Mouse (Mus musculus) kidney, embryonic 16.5 days (tissue): ENCODE measurements around the gene Trim44. TPM values are rescaled to one million over a fixed set of nuclear protein-coding genes. Genes with fewer than 3 reads are reported as not detected.

Source experiments
- ATAC-seq: fragments of 200-750 bp; cut with Nextera tagmentation; 2 replicates; pipeline ENCODE4 v1.8.0; 2017; ENCODE audit warnings: moderate TSS enrichment; ENCODE audit not compliant: low FRiP score, low TSS enrichment
- H3K27ac ChIP-seq: fragments of 300-500 bp; sonication (generic); 2 replicates; pipeline ENCODE4 v1.5.1; 2014; ENCODE audit warnings: low read length
- H3K27me3 ChIP-seq: fragments of 300-500 bp; sonication (generic); 2 replicates; pipeline ENCODE4 v1.6.1; 2014; ENCODE audit warnings: low read length, control low read depth, mixed read lengths; ENCODE audit not compliant: insufficient read depth
- H3K36me3 ChIP-seq: fragments of 300-500 bp; sonication (generic); 2 replicates; pipeline ENCODE4 v1.6.1; 2014; ENCODE audit warnings: low read length, control low read depth, mixed read lengths; ENCODE audit not compliant: insufficient read depth
- H3K4me1 ChIP-seq: fragments of 300-500 bp; sonication (generic); 2 replicates; pipeline ENCODE4 v1.6.1; 2014; ENCODE audit warnings: low read length, control low read depth, mixed read lengths; ENCODE audit not compliant: insufficient read depth
- H3K4me2 ChIP-seq: fragments of 300-500 bp; sonication (generic); replicated peaks from 2 replicates; pipeline ENCODE4 v1.6.1; 2014; ENCODE audit warnings: low read depth, low read length
- H3K4me3 ChIP-seq: fragments of 300-500 bp; sonication (generic); 2 replicates; pipeline ENCODE4 v1.5.1; 2014; ENCODE audit warnings: mild to moderate bottlenecking, low read length
- H3K9ac ChIP-seq: fragments of 300-500 bp; sonication (generic); replicated peaks from 2 replicates; pipeline ENCODE4 v1.6.1; 2014; ENCODE audit warnings: low read length
- H3K9me3 ChIP-seq: fragments of 300-500 bp; sonication (generic); 2 replicates; pipeline ENCODE4 v1.6.1; 2016; ENCODE audit warnings: low read length, control low read depth
- WGBS: fragments of 180-500 bp; shearing (Covaris S2); extraction: QIAGEN DNeasy Blood & Tissue Kit; methylation state at CpG from one replicate; pipeline ENCODE4 v1.1.7; 2014; 5-methylcytosine and 5-hydroxymethylcytosine counted together
- polyA plus RNA-seq: library from polyadenylated mRNA; unstranded; fragments of >200 nt; fragmentation: Nextera tagmentation; extraction: Ambion mirVana; gene quantifications from 2 replicates; pipeline ENCODE4 v1.2.1, GENCODE M21; 2015

Gene Trim44
- polyA plus RNA-seq, 1 experiment from 2014 or later: 23.4 TPM

DNA sequence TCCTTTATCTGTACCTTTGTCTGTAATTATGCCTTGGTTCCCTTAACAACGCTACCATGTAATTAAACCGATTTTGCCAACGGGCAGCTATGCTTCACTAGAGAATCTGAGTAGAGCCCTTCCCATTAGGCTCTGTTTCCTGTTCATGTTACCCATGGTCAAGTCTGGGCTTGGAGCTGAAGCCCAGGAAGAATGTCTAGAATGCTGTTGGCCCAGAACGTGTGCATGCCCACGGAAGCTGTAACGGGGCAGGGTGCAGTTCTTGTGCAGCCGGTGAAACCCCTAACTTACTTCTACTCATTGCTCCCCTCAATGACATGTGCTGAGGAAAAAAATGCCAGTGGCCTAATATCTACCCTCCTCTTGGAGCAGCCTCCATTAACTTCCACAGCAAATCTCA, 40.2 kb upstream of the Trim44 start:
- H3K4me2 ChIP-seq: no peak overlapping the region; the same call in 1 of the 2 replicates
- no peaks in the 10 kb centered on the region for H3K27me3 ChIP-seq
- H3K27ac ChIP-seq: no peak overlapping the region
- no peaks in the 10 kb centered on the region for H3K36me3 ChIP-seq
- H3K9me3 ChIP-seq: no peaks in the 10 kb centered on the region
- 67% methylated on average over 7 of the region's 7 CpGs for WGBS
- no peak for ATAC-seq
- peaks cover 36% of the 10 kb centered on the region for H3K4me1 ChIP-seq
- no peak overlapping the region for H3K4me3 ChIP-seq
- H3K9ac ChIP-seq: no peak overlapping the region

DNA sequence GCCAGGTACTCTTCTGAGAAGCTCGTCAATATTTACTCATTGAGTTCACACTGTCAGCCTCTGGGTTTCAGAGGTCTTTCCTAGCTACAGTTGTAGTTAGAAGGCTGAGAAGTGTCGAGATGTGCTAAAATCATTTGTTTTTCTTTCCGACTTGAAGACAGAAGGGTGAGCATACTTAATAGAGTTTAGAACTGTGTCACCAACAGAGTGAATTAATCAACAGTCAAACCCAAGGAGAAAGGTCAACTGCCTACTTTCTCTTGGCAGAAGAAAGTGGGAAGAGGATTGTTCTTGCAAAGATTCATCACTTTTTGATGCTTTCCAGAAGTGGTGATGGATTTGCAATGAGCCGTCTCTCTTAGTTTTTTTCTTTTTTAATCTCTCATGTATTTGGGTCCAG, 39.2 kb upstream of the Trim44 start:
- H3K4me2 ChIP-seq: no peak overlapping the region
- no peak overlapping the region for H3K9ac ChIP-seq
- H3K36me3 ChIP-seq: no peaks in the 10 kb centered on the region
- H3K4me1 ChIP-seq: peaks cover 29% of the 10 kb centered on the region
- no peak overlapping the region for H3K27ac ChIP-seq
- H3K4me3 ChIP-seq: no peak overlapping the region
- 48% methylated on average over 4 of the region's 4 CpGs for WGBS
- no peak for ATAC-seq
- no peaks in the 10 kb centered on the region for H3K9me3 ChIP-seq
- no peaks in the 10 kb centered on the region for H3K27me3 ChIP-seq

DNA sequence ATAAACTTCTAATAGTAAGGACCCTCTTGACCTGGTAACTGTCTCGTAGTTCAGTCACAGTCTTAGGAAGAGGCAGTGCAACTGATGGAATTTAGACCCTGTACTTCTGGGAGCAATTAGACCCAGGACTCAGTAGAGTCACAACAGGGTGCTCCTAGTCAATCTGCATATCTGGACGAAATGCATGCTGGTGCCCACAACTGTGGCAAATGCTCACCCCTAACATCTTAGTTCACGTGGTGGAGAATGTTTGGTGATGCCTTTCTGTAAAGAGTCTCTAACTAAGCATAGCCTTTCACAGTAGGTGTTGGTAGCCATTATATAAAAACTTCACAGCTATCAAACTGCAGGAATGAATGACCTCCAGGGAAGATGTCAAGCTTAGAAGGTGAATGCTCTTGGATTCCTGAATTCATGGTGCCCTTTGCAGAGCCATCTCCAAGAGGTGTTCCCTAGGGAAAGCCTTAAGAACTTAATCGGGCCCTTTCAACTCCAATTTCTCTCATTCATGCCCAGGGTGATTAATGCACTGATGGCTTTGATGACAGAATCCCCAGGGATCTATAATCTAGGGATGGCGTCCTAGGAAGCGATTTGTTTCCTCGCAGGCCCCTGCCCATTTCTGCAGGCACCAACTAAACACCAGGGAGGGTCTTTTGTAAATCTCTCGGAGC, 29.9 kb upstream of the Trim44 start:
- Histone ChIP-seq H3K9ac (no peak overlapping the region), H3K9me3 (no peaks in the 10 kb centered on the region), H3K4me3 (no peak overlapping the region), H3K27ac (no peak overlapping the region), H3K4me2 (no peak overlapping the region), H3K36me3 (no peaks in the 10 kb centered on the region), H3K27me3 (no peaks in the 10 kb centered on the region), H3K4me1 (no peaks in the 10 kb centered on the region)
- no peak for ATAC-seq
- WGBS: 68% methylated on average over 8 of the region's 8 CpGs

DNA sequence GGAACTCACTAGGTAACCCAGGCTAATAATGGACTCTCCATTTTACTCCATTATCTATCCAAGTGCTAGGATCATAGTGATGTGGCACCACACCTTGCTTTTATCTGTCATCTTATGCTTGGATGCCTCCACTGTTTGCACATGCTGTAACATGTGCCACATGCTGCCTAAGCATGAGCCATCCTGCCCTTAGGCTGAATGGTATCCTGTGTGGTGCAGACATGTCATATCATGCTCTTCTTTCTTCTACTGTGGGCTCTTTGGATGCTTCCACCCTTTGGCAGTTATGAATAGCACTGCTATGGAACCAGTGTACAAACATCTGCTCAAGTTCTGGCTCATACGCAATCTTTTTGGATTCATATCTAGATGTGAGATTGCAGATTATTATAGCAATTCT, 26.3 kb upstream of the Trim44 start:
- Histone ChIP-seq H3K4me1 (no peaks in the 10 kb centered on the region), H3K27ac (no peak overlapping the region), H3K9ac (no peak overlapping the region), H3K4me3 (no peak overlapping the region), H3K27me3 (no peaks in the 10 kb centered on the region), H3K9me3 (no peaks in the 10 kb centered on the region), H3K4me2 (no peak overlapping the region), H3K36me3 (no peaks in the 10 kb centered on the region)
- ATAC-seq: no peak
- WGBS: 97% methylated on average over 1 of the region's 1 CpGs

DNA sequence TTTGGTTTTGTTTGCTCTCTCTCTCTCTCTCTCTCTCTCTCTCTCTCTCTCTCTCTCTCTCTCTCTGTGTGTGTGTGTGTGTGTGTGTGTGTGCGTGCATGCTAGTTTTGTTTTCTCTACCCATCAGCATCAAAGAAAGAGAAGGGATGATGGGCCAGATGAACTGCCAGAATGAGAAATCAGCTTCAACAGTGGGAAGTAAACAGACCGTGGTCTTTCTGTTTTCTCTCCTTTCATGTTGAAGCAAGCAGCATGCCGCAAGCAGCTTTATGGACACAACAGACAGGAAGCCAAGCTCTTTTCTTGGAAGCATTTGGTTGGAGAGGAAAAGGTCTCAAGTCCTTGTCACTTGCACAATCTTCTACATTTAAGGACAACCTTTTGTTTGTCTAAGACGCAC, 23.5 kb upstream of the Trim44 start:
- Histone ChIP-seq H3K27ac (no peak overlapping the region), H3K27me3 (no peaks in the 10 kb centered on the region), H3K36me3 (no peaks in the 10 kb centered on the region), H3K4me1 (no peaks in the 10 kb centered on the region), H3K4me3 (no peak overlapping the region), H3K9ac (no peak overlapping the region), H3K9me3 (no peaks in the 10 kb centered on the region), H3K4me2 (no peak overlapping the region)
- ATAC-seq: no peak
- WGBS: 38% methylated on average over 4 of the region's 4 CpGs

DNA sequence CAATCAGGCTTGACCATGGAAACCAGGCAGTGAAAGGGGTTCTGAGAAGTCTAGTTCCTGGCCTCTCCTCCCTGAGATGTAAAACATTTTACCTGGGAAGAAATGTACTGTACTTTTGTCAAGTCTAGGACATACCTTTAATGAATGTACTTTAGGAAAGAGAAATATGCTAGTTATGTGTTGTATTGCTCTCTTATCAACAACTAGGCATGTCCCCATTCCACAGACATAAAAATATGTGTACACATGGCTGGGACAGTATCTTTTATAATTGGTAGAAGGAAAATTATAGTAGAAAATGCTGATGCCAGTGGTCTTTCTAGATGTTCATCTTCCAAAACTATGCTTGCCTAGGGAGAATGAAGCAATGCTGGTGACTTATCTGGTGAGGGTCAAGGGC, 20.3 kb upstream of the Trim44 start:
- Histone ChIP-seq H3K4me3 (no peak overlapping the region), H3K36me3 (no peaks in the 10 kb centered on the region), H3K4me2 (no peak overlapping the region), H3K27ac (no peak overlapping the region), H3K27me3 (no peaks in the 10 kb centered on the region), H3K9me3 (no peaks in the 10 kb centered on the region), H3K4me1 (no peaks in the 10 kb centered on the region), H3K9ac (no peak overlapping the region)
- ATAC-seq: no peak

DNA sequence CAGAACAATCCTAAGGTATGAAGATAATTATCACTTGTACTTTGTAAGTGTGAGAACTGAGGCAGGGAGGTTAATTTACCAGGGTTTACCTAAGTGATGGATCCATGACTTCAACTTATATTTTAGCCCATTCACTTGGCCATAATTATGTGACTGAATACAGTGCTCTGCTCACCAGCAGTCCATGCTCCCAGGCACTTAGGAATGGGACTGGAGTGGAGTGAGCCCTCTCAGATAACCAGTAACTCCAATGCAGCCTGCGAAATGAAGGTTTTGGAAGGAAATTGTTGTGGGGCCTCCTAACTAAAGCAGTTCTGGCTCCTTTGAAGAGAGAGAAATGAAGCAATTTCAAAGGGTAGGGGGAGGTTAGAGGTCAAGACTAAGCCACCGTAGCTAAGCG, 18.8 kb upstream of the Trim44 start:
- no peak for ATAC-seq

DNA sequence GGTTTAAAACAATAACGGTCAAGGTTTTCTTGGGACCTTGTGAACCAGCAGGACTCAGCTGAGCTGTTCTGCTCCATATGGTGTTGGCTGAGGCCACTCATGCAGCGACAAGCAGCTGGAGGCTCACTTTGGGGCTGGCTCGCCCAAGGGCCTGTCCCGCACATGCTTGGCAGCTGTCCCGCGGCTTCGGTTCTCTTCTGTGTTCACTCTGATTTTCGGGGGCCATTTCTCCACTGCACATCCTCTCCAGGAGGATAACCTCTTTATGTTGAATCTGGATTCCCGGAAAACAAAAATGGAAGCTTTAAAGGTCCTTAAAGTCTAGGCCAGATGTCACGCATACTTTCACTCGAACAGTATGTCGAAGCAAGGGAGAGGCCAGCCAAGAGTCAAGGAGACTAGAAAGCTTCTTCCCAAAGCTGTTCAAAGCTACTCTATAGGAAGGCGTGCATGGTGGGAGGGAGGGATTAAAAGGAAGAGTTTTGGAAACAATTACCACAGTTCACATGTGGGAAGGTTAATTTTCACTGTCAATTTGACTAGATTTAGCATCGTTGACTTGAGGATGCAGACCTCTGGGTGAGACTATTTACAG, 8.6 kb upstream of the Trim44 start:
- Histone ChIP-seq H3K4me3 (no peak overlapping the region), H3K4me2 (no peak overlapping the region), H3K9me3 (no peaks in the 10 kb centered on the region), H3K36me3 (no peaks in the 10 kb centered on the region), H3K27ac (no peak overlapping the region), H3K27me3 (no peaks in the 10 kb centered on the region), H3K4me1 (no peaks in the 10 kb centered on the region), H3K9ac (no peak overlapping the region)
- ATAC-seq: no peak
- WGBS: 79% methylated on average over 14 of the region's 14 CpGs

More for the DNA sequence above, 18.8 kb upstream of the Trim44 start:
- H3K27ac ChIP-seq: no peak overlapping the region
- WGBS: 34% methylated on average over 3 of the region's 3 CpGs
- H3K9ac ChIP-seq: no peak overlapping the region
- H3K4me1 ChIP-seq: no peaks in the 10 kb centered on the region
- no peak overlapping the region for H3K4me3 ChIP-seq
- no peaks in the 10 kb centered on the region for H3K27me3 ChIP-seq
- H3K4me2 ChIP-seq: no peak overlapping the region
- no peaks in the 10 kb centered on the region for H3K36me3 ChIP-seq
- H3K9me3 ChIP-seq: no peaks in the 10 kb centered on the region

DNA sequence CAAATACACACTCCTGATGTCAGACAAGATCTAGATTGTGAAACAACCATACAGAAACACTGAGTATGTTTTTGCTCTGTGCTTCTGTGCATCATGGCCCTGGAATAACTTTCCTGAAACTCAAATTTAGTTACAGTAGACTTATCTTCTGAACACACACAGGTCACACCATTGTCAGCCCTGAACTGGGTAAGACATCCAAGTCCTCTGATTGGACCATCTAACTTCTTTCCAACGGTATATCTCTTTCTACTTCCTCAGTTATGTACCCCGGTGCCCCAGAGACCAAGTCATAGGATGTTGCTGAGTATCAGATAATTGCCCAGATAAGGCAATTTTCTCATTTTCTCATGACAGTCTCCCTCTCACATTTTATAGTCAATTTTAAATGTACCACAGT, 5.1 kb upstream of the Trim44 start:
- Histone ChIP-seq H3K9ac (no peak overlapping the region), H3K27me3 (no peaks in the 10 kb centered on the region), H3K36me3 (no peaks in the 10 kb centered on the region), H3K4me1 (peaks cover 10% of the 10 kb centered on the region), H3K9me3 (no peaks in the 10 kb centered on the region), H3K27ac (no peak overlapping the region), H3K4me2 (no peak overlapping the region), H3K4me3 (no peak overlapping the region)
- WGBS: 88% methylated on average over 2 of the region's 2 CpGs
- ATAC-seq: no peak

DNA sequence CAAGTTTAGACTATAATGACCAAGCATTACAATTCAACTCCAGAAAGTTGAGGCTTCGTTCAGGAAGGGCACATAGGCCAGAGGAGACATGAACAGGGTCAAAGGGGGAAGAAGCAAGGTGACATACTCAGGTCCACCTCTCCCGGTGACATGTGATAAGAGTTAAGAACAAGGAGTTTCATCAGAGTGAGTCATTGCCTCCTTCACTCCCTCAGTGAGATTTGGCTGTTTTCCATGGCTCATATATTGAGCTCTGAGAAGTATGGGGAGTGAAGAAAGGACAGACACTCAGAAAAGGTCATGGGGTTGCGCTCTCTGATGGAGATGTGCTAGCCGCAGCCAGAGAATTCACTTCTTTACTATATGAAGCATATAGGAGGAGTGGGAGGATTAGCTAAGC, 3.0 kb upstream of the Trim44 start:
- H3K27me3 ChIP-seq: no peaks in the 10 kb centered on the region
- no peaks in the 10 kb centered on the region for H3K36me3 ChIP-seq
- H3K4me2 ChIP-seq: no peak overlapping the region
- ATAC-seq: no peak
- WGBS: 48% methylated on average over 4 of the region's 4 CpGs
- H3K9me3 ChIP-seq: no peaks in the 10 kb centered on the region
- no peak overlapping the region for H3K4me3 ChIP-seq
- H3K4me1 ChIP-seq: peaks cover 27% of the 10 kb centered on the region
- no peak overlapping the region for H3K27ac ChIP-seq
- no peak overlapping the region for H3K9ac ChIP-seq
